Mouse (Mus musculus) heart, adult 8-10 months (tissue): ENCODE results near the gene Eps8. TPM values are rescaled to one million over a fixed set of nuclear protein-coding genes. Genes with fewer than 3 reads are reported as not detected.
A peak's percentile ranks its signal among the peaks of the same experiment; 100 is the strongest.

Experiments
- DNase-seq: peaks from one replicate; pipeline ENCODE4 v3.0.0; 2022; ENCODE audit warnings: low spot score
- total RNA-seq, 4 experiments: library from RNA; stranded (reverse); gene quantifications; 2 replicates each; pipeline ENCODE4 v1.2.4; 2022

Gene Eps8
- total RNA-seq, 4 experiments from 2014 or later = 9.3 to 12.2 (median 10.8) TPM

GRCm38 (mm10) chr6:137519529-137520342, 134.9 kb downstream of the Eps8 start:
- DNase-seq = no peak

- DNase-seq = no peak
These were observed 139.8 kb downstream of the Eps8 start for GRCm38 (mm10) chr6:137514872-137515271.

DNA sequence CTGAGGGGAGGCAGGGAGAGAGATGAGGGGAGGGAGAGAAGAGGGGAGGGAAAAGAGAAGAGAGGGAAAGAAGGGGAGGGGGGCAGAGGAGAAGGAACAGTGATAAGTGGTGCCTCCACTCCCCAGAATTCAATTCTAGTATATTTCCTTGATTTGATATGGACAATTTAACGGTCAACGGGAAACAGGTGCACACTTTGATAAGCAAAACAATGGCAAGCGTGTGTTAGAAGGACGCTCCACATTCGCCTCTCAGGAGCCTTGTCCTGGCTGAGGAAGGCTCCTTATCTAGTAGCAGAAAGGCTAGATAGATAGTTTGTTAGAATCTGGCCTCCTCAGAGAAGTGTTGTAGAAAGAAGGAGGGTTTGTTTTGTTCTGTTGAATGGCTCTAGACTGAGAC, 141.9 kb downstream of the Eps8 start:
- DNase-seq = no peak

DNA sequence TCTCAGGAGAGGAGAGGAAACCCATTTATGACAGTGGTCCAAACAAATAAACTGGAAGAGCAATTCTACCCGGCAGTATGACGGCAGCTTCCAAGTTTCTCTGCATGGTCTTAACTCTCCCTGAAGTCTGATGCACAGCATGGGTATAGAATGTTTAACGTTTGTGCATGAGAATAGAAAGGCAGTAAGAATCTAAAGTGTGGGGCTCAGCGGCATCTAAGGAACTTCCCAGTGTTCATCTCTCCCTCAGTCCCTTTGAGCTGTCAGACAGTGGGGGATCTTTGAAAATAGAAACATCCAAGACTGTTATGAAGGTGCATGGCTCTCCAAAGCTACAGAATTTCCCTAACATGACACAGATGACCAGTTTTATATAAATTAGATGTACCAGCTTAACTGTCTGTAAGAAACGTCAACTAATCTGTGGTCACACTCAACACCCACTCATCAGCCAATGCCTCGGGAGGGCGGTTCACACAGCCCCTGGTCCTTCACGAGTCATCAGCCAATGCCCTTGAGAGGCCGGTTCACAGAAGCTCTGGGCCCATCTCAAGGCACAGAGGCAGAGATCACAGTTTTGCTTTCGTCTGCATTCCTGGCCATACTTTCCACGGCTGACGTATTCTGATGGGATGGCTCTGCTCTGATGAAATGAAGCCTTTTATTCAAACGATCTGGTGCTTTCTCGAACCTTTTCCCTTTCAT, 145.2 kb downstream of the Eps8 start:
- no peak for DNase-seq

GRCm38 (mm10) chr6:137508936-137509335, 145.7 kb downstream of the Eps8 start:
- DNase-seq = no peak

GRCm38 (mm10) chr6:137506563-137506962, 148.1 kb downstream of the Eps8 start:
- DNase-seq = no peak

- DNase-seq = no peak
These were observed 149.0 kb downstream of the Eps8 start for GRCm38 (mm10) chr6:137505555-137506227.

DNA sequence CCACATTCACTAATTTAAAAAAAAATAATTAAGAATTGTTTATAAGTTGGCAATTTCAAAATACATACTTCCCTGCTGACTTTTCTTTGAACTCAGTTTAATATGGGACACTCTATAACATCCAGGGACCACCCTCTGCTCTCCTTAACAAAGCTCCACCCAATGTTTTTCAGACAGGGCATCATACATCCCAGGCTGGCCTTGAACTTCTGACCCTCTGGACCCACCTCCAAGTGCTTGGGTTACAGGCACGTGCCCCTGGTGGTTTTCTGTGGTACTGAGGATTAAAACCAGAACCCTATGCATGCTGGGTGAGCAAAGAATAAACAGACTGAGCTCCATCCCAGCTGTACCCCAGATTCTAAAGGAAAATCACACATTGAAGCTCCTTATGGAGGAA, 150.6 kb downstream of the Eps8 start:
- no peak for DNase-seq

GRCm38 (mm10) chr6:137503462-137503861, 151.2 kb downstream of the Eps8 start:
- DNase-seq = no peak

- DNase-seq = no peak
These were observed 151.7 kb downstream of the Eps8 start for GRCm38 (mm10) chr6:137503009-137503408.

DNA sequence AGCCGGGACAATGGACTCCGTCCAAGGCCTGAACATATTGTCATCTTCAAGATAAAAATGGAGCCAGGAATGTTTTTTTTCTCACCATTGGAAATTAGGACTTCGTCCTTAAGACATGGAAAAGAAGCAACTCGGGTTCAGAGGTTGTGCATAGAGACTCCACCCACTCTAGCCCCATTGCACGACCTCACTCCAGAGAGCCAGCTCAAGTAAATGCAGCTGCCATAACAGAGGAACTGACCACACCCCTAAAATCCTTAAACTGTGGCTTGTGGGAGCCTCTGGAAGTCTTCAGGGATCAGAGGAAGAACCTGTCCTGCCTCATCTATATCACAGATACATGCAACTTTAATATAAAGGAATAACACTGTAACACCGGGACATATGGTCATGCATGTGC, 155.9 kb downstream of the Eps8 start:
- no peak for DNase-seq

DNA sequence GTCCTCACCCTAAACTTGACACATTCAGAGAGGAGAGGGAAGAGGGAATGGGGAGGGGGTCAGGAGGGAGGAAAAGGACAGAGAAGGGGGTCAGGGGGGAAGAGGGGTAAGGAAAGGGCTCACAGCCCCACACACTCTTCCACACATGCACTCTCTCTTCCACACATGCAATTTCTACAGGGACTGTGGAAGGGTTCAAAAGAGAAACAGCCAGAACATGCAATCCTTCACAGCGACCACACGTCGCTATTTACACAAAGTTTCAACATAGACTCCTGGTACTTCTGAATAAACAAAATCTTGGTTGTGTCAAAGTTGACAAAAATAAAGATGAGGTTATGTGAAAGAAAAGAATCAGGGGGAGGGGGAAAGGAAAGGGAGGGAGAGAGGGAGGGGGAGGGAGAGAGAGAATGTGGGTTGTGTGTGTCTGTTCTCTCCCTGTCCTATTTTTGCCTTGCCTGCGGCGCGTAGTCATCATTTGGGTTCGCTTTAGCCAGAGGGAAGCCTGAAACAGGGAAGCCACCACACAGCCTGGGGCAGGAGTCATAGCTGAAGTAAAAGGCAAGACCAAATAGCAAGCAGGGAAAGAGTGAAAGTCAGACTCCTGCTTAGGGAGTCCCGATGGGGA, 157.4 kb downstream of the Eps8 start:
- DNase-seq = no peak

GRCm38 (mm10) chr6:137496562-137496961, 158.1 kb downstream of the Eps8 start:
- DNase-seq = no peak

DNA sequence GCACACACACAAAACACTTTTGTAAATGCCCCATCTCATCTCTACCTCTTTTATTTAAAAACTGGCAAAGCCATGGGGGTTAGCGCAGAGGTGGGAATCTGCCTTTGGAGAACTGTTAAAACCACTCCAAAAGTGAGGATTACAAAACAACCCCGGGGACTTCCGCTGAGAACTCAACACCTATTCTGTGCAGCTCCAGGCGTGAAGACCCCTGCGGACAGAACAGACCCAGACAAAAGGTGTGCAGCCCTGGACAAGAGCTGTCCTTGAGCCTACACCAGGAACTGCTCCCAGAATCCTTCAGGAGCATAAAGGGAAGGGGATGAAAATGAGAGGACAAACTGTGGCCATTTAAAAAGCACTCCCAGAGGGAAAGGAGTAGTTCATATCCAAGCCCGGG, 159.4 kb downstream of the Eps8 start:
- DNase-seq = no peak

DNA sequence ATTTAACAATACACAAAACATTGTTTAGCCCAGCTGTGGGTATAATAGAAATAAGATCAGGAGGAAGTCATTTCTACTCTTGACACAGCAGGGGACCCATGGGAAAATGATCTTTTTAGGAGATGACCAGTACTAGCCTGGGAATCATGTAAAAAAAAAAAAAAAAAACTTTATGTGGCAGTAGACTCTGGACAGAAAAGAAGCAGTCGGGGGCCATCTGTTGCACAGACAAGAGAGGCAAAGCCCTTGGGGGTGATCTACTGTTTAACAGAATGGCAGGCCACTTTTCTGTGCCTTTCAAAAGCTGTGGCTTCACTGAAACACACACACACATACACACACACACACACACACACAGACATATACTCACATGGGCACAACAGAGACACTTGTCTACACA, 159.9 kb downstream of the Eps8 start:
- no peak for DNase-seq

- no peak for DNase-seq
These were observed 160.6 kb downstream of the Eps8 start for GRCm38 (mm10) chr6:137494136-137494475.

GRCm38 (mm10) chr6:137493211-137494135, 161.2 kb downstream of the Eps8 start:
- DNase-seq = peak; percentile 21

DNA sequence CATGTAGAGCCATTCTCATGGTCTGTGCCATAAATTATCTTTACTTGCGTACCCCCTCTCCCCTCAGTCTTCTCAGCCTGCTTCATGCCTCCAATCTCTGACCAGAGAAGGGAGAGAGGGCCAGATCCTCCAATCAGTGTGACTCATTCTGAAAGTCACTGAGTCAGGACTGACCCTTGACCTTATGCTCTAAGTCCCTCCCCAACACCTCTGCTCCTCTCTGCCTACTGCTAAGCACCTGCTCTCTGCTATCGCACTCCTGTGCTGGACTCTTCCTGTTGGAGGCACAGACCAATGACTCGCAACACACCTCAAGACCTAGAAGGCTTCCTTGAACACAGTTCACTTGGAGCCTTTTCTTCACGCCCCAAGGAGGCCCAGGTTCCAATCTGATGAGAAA, 162.1 kb downstream of the Eps8 start:
- DNase-seq = no peak

DNA sequence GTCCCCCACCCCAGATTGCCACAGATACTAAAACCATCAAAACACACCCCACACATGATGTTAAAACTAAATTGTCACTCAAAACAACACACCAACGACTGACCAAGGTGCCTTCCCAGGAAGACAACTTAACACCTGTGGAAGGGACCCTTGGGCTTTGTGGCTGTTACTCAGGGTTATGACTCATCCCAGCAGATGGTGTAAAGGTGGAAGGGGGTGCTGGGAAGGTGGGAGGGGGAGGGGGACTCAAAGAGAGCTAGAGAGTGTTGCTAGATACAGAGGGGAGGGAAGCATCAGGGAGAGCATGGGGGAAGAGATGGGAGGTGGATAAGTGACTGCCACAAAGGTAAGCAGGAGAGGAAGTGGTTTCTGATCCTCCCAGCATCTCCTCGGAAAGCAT, 163.0 kb downstream of the Eps8 start:
- DNase-seq = no peak

DNA sequence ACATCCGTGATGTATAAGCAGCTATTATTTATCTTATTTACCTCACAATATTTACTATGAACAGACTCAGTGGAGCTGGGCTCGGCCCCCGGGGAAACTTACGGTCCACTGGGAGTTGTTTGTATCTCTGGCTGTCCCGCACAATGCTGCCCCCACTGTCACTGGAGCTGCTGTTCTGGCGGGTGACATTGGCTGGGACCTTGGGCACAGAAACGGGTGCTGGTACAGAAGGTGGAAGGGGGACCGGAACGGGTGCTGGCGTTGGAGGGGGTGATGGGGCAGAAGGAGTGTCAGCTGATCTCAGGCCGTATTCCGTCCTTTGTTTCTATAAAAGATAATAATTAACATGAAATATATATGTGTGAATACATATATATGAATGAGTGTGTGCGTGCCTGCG, 164.6 kb downstream of the Eps8 start:
- no peak for DNase-seq

DNA sequence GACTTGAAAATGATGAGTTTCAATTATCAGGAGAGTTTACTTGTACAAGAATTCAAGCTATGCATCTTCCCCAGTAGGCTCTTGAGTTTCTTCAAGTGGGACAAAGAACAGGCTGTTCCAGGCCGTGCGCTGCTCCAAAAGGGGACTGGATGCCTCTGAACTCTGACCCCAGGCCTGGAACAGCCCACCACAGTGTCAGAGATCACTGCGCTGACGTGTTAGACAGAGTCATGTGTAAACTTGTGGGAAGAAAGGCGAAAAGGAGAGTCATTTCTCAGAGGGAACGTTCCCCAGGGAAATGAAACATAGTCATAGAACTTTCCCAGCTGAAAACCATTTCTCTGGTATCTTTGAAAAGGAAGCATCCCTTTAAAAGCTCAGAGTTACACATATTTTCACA, 167.2 kb downstream of the Eps8 start:
- peak; percentile 72 for DNase-seq
